Mouse (Mus musculus): Measurements from ENCODE around the gene Rapgef3. TPM values are rescaled to one million over a fixed set of nuclear protein-coding genes. Genes with fewer than 3 reads are reported as not detected.

The Rapgef3 gene
- 0.88 TPM for polyA plus RNA-seq (2012; fragmentation: generic; extraction: Trizol)
- long read RNA-seq, experiment 1, partial matches to known transcripts: 3 of 5 reads
- long read RNA-seq, experiment 1, other reads (novel, unspliced or antisense): 2 of 5 reads
- long read RNA-seq, experiment 2, full-length matches to known transcripts: 3 of 21 reads
- long read RNA-seq, experiment 2, partial matches to known transcripts: 13 of 21 reads
- long read RNA-seq, experiment 2, other reads (novel, unspliced or antisense): 5 of 21 reads

GRCm38 (mm10) chr15:97767280-97768186 lies at the start of gene Rapgef3:
TSS of gene Rapgef3 (minus strand) at chr15:97767972.
- no peaks in the 10 kb centered on the region for H3K79me2 ChIP-seq (ENCODE audit: control insufficient read depth, insufficient read depth)
- no peaks in the 10 kb centered on the region for H3K79me3 ChIP-seq (ENCODE audit: low read depth)
- peaks cover 19% of the 10 kb centered on the region for H3K27me3 ChIP-seq (ENCODE audit: control insufficient read depth, insufficient read depth, insufficient read length)
- H3K36me3 ChIP-seq (ENCODE audit: control insufficient read depth, insufficient read depth): no peaks in the 10 kb centered on the region
- H3ac ChIP-seq (ENCODE audit: control insufficient read depth, insufficient read length, low read depth): peak within 1 kb of the TSS; percentile 34
- peak within 1 kb of the TSS; percentile 26 for H3K4me3 ChIP-seq (ENCODE audit: insufficient read depth, poor library complexity, severe bottlenecking)
- TF ChIP-seq MYOG (IDR thresholded peaks at IDR 0.05; ENCODE audit: control insufficient read depth, extremely low read depth, insufficient read length): no peak
- peak; percentile 82 for TF ChIP-seq MAX (IDR thresholded peaks at IDR 0.05)
- TF ChIP-seq FOSL1 (IDR thresholded peaks at IDR 0.05; ENCODE audit: insufficient read depth, low read length, poor library complexity, severe bottlenecking): peak; percentile 24
- peak; percentile 54 for TF ChIP-seq USF1 (IDR thresholded peaks at IDR 0.05; ENCODE audit: low read depth)
- TF ChIP-seq CTCF (IDR thresholded peaks at IDR 0.05; ENCODE audit: control insufficient read depth, insufficient read depth, insufficient read length): peak; percentile 65
- TF ChIP-seq MYOD1 (IDR thresholded peaks at IDR 0.05; ENCODE audit: control insufficient read depth, insufficient read length, low read depth): peak; percentile 4

GRCm38 (mm10) chr15:97816199-97816994 lies 48.6 kb upstream of the Rapgef3 start:
- H3K36me3 ChIP-seq (ENCODE audit: control insufficient read depth, insufficient read depth): peaks cover 49% of the 10 kb centered on the region
- H3K79me3 ChIP-seq (ENCODE audit: low read depth): peaks cover 85% of the 10 kb centered on the region
- no peaks in the 10 kb centered on the region for H3K27me3 ChIP-seq (ENCODE audit: control insufficient read depth, insufficient read depth, insufficient read length)
- no peak overlapping the region for H3ac ChIP-seq (ENCODE audit: control insufficient read depth, insufficient read length, low read depth)
- no peak overlapping the region for H3K4me3 ChIP-seq (ENCODE audit: insufficient read depth, poor library complexity, severe bottlenecking)
- TF ChIP-seq MYOD1 (IDR thresholded peaks at IDR 0.05; ENCODE audit: control insufficient read depth, insufficient read length, low read depth) (no peak), CEBPB (IDR thresholded peaks at IDR 0.05; ENCODE audit: low read depth) (peak; percentile 3)
- H3K79me2 ChIP-seq (ENCODE audit: control insufficient read depth, insufficient read depth): peaks cover 100% of the 10 kb centered on the region

- Histone ChIP-seq H3K36me3 (ENCODE audit: control insufficient read depth, insufficient read depth) (peaks cover 49% of the 10 kb centered on the region), H3K79me3 (ENCODE audit: low read depth) (peaks cover 77% of the 10 kb centered on the region), H3ac (ENCODE audit: control insufficient read depth, insufficient read length, low read depth) (no peak overlapping the region), H3K4me3 (ENCODE audit: insufficient read depth, poor library complexity, severe bottlenecking) (no peak overlapping the region), H3K79me2 (ENCODE audit: control insufficient read depth, insufficient read depth) (peaks cover 99% of the 10 kb centered on the region), H3K27me3 (ENCODE audit: control insufficient read depth, insufficient read depth, insufficient read length) (no peaks in the 10 kb centered on the region)
- no peak for TF ChIP-seq USF1 (IDR thresholded peaks at IDR 0.05; ENCODE audit: low read depth)
- no peak for TF ChIP-seq MYOD1 (IDR thresholded peaks at IDR 0.05; ENCODE audit: control insufficient read depth, insufficient read length, low read depth)
- TF ChIP-seq MAX (IDR thresholded peaks at IDR 0.05): no peak
- TF ChIP-seq CEBPB (IDR thresholded peaks at IDR 0.05; ENCODE audit: low read depth): no peak
- no peak for TF ChIP-seq CTCF (IDR thresholded peaks at IDR 0.05; ENCODE audit: control insufficient read depth, insufficient read depth, insufficient read length)
- no peak for TF ChIP-seq MYOG (IDR thresholded peaks at IDR 0.05; ENCODE audit: control insufficient read depth, extremely low read depth, insufficient read length)
- no peak for TF ChIP-seq FOSL1 (IDR thresholded peaks at IDR 0.05; ENCODE audit: insufficient read depth, low read length, poor library complexity, severe bottlenecking)
These were observed 47.5 kb upstream of the Rapgef3 start for GRCm38 (mm10) chr15:97815254-97815653.

- Histone ChIP-seq H3K36me3 (ENCODE audit: control insufficient read depth, insufficient read depth) (peaks cover 51% of the 10 kb centered on the region), H3K27me3 (ENCODE audit: control insufficient read depth, insufficient read depth, insufficient read length) (no peaks in the 10 kb centered on the region), H3K79me3 (ENCODE audit: low read depth) (peaks cover 72% of the 10 kb centered on the region), H3K4me3 (ENCODE audit: insufficient read depth, poor library complexity, severe bottlenecking) (no peak overlapping the region), H3ac (ENCODE audit: control insufficient read depth, insufficient read length, low read depth) (no peak overlapping the region), H3K79me2 (ENCODE audit: control insufficient read depth, insufficient read depth) (peaks cover 93% of the 10 kb centered on the region)
- TF ChIP-seq MYOG (IDR thresholded peaks at IDR 0.05; ENCODE audit: control insufficient read depth, extremely low read depth, insufficient read length) (no peak), MAX (IDR thresholded peaks at IDR 0.05) (no peak), USF1 (IDR thresholded peaks at IDR 0.05; ENCODE audit: low read depth) (no peak), CEBPB (IDR thresholded peaks at IDR 0.05; ENCODE audit: low read depth) (no peak), CTCF (IDR thresholded peaks at IDR 0.05; ENCODE audit: control insufficient read depth, insufficient read depth, insufficient read length) (no peak), MYOD1 (IDR thresholded peaks at IDR 0.05; ENCODE audit: control insufficient read depth, insufficient read length, low read depth) (no peak)
These were observed 46.9 kb upstream of the Rapgef3 start for GRCm38 (mm10) chr15:97814703-97815102.

GRCm38 (mm10) chr15:97813452-97814204 lies 45.9 kb upstream of the Rapgef3 start:
- H3K36me3 ChIP-seq (ENCODE audit: control insufficient read depth, insufficient read depth): peaks cover 57% of the 10 kb centered on the region
- peaks cover 61% of the 10 kb centered on the region for H3K79me3 ChIP-seq (ENCODE audit: low read depth)
- no peaks in the 10 kb centered on the region for H3K27me3 ChIP-seq (ENCODE audit: control insufficient read depth, insufficient read depth, insufficient read length)
- peaks cover 82% of the 10 kb centered on the region for H3K79me2 ChIP-seq (ENCODE audit: control insufficient read depth, insufficient read depth)
- H3ac ChIP-seq (ENCODE audit: control insufficient read depth, insufficient read length, low read depth): no peak overlapping the region
- no peak overlapping the region for H3K4me3 ChIP-seq (ENCODE audit: insufficient read depth, poor library complexity, severe bottlenecking)
- no peak for TF ChIP-seq FOSL1 (IDR thresholded peaks at IDR 0.05; ENCODE audit: insufficient read depth, low read length, poor library complexity, severe bottlenecking)
- TF ChIP-seq MYOG (IDR thresholded peaks at IDR 0.05; ENCODE audit: control insufficient read depth, extremely low read depth, insufficient read length): no peak
- TF ChIP-seq CTCF (IDR thresholded peaks at IDR 0.05; ENCODE audit: control insufficient read depth, insufficient read depth, insufficient read length): no peak
- no peak for TF ChIP-seq CEBPB (IDR thresholded peaks at IDR 0.05; ENCODE audit: low read depth)
- TF ChIP-seq MAX (IDR thresholded peaks at IDR 0.05): no peak
- TF ChIP-seq USF1 (IDR thresholded peaks at IDR 0.05; ENCODE audit: low read depth): peak; percentile 9

Data from C2C12 (cell line).